Mouse (Mus musculus): Measurements from ENCODE around the gene Kri1.
"Not testable (repeated sequence)": the region's sequence is repeated elsewhere in the genome, so short reads cannot be mapped to it uniquely, and the experiment has no call there.

Gene Kri1

GRCm38 (mm10) chr9:21287571-21288402 lies at the start of gene Kri1:
TSS of gene Kri1 (minus strand) at chr9:21287969.
- DNase-seq (ENCODE audit: low read depth, low spot score), result peak; percentile 90

- DNase-seq (ENCODE audit: low read depth, low spot score), result no peak
Measured at GRCm38 (mm10) chr9:21336491-21336890, 48.7 kb upstream of the Kri1 start.

DNA sequence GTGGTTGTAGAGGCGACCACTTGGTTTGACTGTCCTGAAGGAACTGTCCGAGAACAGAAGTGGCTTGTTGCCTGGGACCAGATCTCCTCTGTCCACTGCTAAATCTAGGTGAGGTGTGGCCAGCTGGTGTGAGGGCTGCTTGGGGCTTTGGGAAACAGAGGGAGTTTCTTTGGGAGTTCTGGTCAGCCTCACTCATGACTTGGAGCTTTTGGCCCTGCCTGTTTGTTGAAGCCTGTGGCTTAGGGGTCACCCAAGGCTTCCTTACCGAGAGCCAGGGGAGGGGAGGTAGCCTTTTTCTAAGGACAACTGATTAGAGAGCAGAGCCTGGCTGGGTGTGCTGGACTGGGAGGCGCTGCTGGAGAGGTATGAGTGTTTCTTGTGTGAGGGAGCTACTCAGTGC lies 47.6 kb upstream of the Kri1 start:
- no peak for DNase-seq (ENCODE audit: low read depth, low spot score)

DNA sequence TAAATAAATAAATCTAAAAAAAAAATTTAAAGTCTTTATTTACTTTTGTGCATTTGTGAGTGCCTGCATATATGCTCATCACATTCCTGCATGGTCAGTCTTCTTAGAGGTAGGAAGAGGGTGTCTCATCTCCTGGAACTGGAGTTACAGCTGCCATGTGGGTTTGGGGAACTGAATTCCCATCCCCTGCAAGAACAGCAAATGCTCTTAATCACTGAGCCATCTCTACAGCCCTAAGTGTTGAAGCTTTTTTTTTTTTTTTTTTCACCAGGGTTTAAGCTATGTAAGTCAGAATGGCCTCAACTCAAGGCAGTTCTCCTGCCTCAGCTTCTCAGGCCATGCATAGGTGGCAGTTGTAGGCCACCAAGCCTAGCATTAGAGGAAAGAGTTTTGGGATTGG lies 47.0 kb upstream of the Kri1 start:
- no peak for DNase-seq (ENCODE audit: low read depth, low spot score)

GRCm38 (mm10) chr9:21333523-21333922 lies 45.8 kb upstream of the Kri1 start:
- no peak for DNase-seq (ENCODE audit: low read depth, low spot score)

- no peak for DNase-seq (ENCODE audit: low read depth, low spot score)
Measured at GRCm38 (mm10) chr9:21332161-21333061, 44.6 kb upstream of the Kri1 start.

- DNase-seq (ENCODE audit: low read depth, low spot score), result no peak
Measured at GRCm38 (mm10) chr9:21331365-21332140, 43.8 kb upstream of the Kri1 start.

- DNase-seq (ENCODE audit: low read depth, low spot score), result no peak
Measured at GRCm38 (mm10) chr9:21329699-21330289, 42.0 kb upstream of the Kri1 start.

GRCm38 (mm10) chr9:21329041-21329440 lies 41.3 kb upstream of the Kri1 start:
- no peak for DNase-seq (ENCODE audit: low read depth, low spot score)

DNA sequence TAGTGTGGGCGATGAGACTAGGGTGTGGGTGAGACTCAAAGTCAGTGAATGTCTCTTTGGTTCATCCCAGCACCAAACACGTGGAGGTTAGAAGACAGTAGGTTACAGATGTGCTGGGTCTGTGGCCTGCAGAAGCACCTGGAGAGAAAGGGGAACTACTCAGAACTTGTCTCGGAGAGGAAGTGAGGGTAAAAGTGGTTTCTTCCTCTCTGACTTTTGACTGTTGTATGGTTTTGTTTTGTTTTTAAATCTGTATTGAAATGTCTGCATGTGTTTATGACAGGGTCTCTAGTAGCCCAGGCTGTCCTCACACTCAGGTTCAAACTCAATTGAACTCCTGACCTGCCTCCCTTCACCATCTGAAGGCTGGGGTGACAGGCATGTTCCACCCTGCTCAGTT lies 40.3 kb upstream of the Kri1 start:
- peak; percentile 80 for DNase-seq (ENCODE audit: low read depth, low spot score)

DNA sequence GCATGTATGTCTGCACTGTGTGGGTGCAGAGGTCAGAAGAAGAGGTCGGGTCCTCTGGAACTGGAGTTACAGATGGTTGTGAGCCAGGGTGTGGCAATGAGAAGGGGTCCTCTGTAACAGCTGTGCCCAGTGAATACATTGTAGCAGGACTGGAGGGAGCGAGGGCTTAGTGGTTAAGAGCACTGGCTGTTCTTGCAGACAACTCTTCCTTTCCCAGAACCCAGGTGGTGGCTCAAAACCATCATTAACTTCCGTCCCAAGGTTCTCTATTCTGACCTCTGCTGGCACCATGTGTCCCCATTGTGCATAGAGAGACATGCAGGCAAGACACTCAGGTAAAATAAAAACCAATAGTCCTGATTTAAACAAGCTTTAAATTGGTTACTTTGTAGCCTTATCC lies 39.8 kb upstream of the Kri1 start:
- DNase-seq (ENCODE audit: low read depth, low spot score), result peak; percentile 78

GRCm38 (mm10) chr9:21324269-21324668 lies 36.5 kb upstream of the Kri1 start:
- DNase-seq (ENCODE audit: low read depth, low spot score), result no peak

DNA sequence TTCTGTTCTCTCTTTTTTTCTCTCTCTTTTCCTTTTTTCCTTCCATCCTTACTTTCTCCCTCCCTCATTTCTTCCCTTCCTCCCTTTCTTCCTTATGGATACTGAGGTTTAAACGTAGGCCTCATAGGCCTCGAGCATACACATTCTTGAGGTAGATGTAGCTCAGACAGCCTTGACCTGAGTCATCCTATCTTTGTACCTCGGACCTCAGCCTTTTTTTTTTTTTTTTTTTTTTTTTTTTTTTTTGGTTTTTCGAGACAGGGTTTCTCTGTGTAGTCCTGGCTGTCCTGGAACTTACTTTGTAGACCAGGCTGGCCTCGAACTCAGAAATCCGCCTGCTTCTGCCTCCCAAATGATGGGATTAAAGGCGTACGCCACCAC lies 35.1 kb upstream of the Kri1 start:
- not testable (repeated sequence) for DNase-seq (ENCODE audit: low read depth, low spot score)

DNA sequence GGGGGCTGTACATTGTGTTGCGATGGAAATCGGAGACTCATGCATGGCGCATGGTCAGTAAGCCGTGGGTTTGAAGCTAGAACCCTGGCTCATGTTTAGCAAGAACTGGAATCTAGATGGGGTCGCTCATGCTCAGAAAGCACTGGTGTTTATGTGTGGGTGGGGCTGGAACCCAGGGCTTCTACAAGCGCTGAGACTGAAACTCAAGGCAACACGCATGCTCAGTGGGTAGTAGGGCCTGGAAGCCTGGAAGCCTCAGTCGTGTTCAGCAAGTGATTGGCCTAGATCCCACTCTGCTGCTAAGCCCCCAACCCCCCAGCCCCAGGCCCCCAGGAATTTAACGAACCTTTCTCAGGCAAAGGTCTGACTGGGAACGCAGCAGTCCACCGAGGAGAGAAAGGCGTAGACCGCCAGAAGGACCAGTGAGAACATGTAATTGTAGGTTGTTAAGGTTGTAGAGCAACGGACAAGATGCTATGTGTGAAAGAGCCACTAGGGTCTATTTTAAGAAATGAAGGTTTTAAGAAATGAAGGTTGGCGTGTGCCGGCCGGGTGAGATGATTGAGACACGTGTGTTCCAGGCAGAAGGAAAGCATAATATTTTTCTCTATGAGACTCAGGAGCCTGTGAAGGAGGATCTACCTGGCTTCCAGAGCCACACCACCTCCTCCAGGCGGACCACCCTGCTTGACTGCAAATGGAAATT lies 34.6 kb upstream of the Kri1 start:
- DNase-seq (ENCODE audit: low read depth, low spot score), result peak; percentile 74

GRCm38 (mm10) chr9:21321513-21321835 lies 33.7 kb upstream of the Kri1 start:
- DNase-seq (ENCODE audit: low read depth, low spot score), result peak; percentile 75

- peak; percentile 82 for DNase-seq (ENCODE audit: low read depth, low spot score)
Measured at GRCm38 (mm10) chr9:21320619-21321512, 33.1 kb upstream of the Kri1 start, which contains the start of gene Slc44a2. TSS of gene Slc44a2 (plus strand) at chr9:21320698.

DNA sequence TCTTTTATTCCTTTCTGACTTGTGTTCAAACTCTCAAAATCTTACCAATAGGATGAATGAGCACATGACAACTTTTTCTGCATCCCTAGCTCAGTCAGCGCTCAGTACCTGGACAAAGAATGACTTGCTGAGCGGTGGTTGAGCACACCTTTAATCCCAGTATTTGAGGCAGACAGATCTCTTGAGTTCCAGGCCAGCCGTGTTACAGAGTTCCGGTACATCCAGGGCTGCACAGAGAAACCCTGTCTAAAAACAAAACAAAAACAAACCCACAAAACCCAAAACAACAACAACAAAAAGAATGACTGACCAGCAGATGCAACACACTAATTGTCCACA lies 32.5 kb upstream of the Kri1 start:
- no peak for DNase-seq (ENCODE audit: low read depth, low spot score)

DNA sequence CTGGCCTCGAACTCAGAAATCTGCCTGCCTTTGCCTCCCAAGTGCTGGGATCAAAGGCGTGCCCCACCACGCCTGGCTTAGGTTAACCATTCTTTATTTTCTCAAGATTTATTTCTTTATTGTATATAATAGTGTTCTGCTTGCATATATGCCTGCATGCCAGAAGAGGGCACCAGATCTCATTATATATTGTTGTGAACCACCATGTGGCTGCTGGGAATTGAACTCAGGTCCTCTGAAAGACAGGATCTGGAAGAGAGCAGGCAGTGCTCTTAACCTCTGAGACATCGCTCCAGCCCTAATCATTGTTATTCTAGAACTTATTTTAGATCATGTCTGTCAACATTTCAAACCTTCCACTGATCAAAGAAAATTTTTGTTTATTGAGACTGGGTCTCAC lies 31.7 kb upstream of the Kri1 start:
- no peak for DNase-seq (ENCODE audit: low read depth, low spot score)

- DNase-seq (ENCODE audit: low read depth, low spot score), result no peak
Measured at GRCm38 (mm10) chr9:21318792-21319191, 31.0 kb upstream of the Kri1 start.

GRCm38 (mm10) chr9:21316696-21317095 lies 28.9 kb upstream of the Kri1 start:
- no peak for DNase-seq (ENCODE audit: low read depth, low spot score)
